Mouse (Mus musculus): ENCODE data around the gene Aym1.

- TF ChIP-seq POLR2A (IDR thresholded peaks at IDR 0.05; ENCODE audit: extremely low read depth, insufficient read depth, low read length) = no peak
- TF ChIP-seq CTCF (IDR thresholded peaks at IDR 0.05; ENCODE audit: extremely low read depth, insufficient read depth, low read length) = no peak
Observed at GRCm38 (mm10) chr5:113357656-113358055, 562 bp downstream of the Aym1 start.

Data from cortical plate, adult 2 months (tissue).